Mouse (Mus musculus) spleen, postnatal 0 days (tissue): ENCODE measurements around the gene T2. TPM values are rescaled to one million over a fixed set of nuclear protein-coding genes. Genes with fewer than 3 reads are reported as not detected.

Experiments used
- polyA plus RNA-seq: library from polyadenylated mRNA; unstranded; fragments of >200 nt; fragmentation: Nextera tagmentation; extraction: Ambion mirVana; gene quantifications from 2 replicates; pipeline ENCODE4 v1.2.1, GENCODE M21; 2015

Gene T2
- 0.13 TPM in 2 replicates for polyA plus RNA-seq

DNA sequence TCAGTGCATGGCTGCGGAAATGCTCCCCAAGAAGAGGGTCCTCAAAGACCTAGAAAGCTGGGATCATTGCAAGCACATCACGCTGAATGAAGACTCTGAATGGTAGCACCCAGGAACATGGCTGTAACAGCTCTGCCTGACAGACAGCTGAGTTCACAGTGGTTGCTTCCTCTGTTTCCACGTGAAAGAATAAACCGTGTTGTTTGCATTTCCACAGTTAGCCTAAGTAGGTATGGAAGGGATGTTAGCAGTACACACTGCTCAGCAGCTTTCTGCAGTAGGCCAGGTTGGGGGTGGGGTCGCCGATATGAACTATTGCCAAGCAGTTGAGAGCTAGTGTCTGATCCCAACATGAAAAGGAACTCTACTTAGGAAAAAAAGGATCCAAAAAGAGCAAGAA lies at the start of gene T2:
Gene T2 (plus strand): TSS at position 301 of the 400 bp plus-strand sequence.

DNA sequence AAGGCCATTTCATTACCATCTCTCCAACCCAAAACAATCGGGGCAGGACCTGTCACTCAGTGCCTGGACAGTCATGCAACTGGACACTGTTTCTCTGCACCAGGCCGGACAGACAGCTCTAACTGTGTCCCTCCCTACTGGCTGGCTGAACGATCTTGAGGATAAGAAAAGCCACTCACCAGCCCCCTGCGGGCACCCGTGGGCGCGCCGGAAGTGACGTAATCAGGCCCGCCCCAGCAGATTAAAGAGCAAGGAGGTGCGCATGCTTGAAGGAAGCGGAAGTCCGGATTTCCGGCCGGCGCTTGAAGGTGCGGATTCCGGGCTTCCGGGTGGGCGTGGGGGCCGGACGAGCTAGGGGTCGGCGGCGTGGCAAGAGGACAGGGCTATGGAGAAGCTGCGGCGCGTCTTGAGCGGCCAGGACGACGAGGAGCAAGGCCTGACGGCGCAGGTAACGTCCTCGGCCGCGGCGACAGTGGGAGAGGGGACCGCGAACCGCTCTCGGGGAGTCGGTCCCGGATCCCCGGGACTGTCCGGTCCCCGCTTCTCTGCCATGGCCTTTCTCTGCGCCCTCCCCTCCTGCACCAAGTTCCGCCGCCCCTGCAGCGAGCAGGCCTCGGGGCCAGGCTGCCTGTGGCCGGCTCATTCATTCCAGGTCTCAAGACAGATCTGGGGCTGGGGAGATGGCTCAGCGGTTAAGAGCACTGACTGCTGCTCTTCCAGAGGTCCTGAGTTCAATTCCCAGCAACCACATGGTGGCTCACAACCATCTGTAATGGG lies 44.8 kb upstream of the T2 start, which contains the start of gene Sft2d1:
Gene Sft2d1 (plus strand): TSS at position 265 of the 777 bp plus-strand sequence.

DNA sequence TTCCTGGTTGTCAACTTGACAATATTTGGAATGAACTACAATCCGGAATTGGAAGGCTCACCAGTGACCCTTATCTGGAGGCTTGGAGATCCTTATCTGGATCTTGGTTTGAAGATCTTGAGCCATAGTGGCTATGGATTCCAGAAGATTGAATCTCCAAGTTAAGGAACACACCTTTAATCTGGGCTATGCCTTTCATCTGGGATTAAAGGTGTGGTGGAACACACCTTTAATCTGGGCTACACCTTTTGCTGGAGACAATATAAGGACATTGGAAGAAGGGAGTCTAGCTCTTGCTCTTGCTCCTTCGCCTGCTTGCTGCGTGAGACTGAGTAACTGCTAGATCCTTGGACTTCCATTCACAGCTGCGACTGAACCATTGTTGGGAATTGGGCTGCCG lies 18.6 kb upstream of the T2 start, which contains the start of gene Prr18:
Gene Prr18 (plus strand): TSS at position 301 of the 400 bp plus-strand sequence.

DNA sequence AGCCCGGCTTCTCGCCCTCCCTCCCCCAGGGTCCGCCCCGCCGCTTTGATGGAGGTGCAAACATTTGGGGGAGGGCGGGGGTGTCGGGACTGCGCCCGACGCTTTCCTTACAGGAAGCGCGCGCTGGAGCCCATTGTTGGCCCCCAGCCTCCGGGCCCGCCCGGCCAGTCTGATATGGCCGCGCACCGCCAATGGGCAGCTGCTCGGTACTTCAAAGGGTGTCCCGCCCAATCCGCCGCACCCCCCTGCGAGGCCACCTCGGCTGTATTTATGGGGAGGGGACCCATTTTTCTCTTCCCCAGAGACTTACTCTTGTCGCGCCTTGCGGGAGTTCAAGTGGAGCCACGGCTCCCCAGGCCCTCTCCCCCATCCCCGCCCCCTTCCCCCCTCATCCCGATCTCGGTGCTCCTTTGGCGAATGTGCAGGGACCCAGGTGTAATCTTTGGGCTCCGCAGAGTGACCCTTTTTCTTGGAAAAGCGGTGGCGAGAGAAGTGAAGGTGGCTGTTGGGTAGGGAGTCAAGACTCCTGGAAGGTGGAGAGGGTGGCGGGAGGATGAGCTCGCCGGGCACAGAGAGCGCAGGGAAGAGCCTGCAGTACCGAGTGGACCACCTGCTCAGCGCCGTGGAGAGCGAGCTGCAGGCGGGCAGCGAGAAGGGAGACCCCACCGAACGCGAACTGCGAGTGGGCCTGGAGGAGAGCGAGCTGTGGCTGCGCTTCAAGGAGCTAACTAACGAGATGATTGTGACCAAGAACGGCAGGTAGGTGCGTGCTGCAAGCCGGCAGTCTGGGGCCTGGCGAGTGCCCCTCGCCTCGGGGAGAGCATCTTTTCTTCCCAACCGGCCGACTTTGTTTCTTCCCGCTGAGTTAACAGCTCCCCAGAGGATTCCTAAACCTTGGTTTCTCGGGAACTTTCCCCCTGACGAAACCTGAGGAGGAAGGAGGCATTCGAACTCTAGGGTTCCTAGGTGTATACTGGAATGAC lies 78.5 kb downstream of the T2 start, which contains the start of gene T:
Gene T (plus strand): TSS at position 446 of the 983 bp plus-strand sequence.

Other genes with a start within 250 kb of the T2 start
- not detected in 2 replicates for gene Gm49673, start 208.2 kb upstream of the T2 start, polyA plus RNA-seq
- gene Rnaset2a, start 207.9 kb upstream of the T2 start, polyA plus RNA-seq: 25.9 and 29.9 TPM in 2 replicates
- gene Fgfr1op, start 190.5 kb upstream of the T2 start, polyA plus RNA-seq: 17.1 and 17.2 TPM in 2 replicates
- 0.73 and 1.4 TPM in 2 replicates for gene Ccr6, start 119.9 kb upstream of the T2 start, polyA plus RNA-seq
- 145 and 155 TPM in 2 replicates for gene Mpc1, start 73.1 kb upstream of the T2 start, polyA plus RNA-seq
- 82.6 and 83.0 TPM in 2 replicates for gene Sft2d1, start 44.9 kb upstream of the T2 start, polyA plus RNA-seq
- 0.06 and 0.07 TPM in 2 replicates for gene Prr18, start 18.5 kb upstream of the T2 start, polyA plus RNA-seq
- gene T, start 78.4 kb downstream of the T2 start, polyA plus RNA-seq: not detected in 2 replicates
- 1.1 and 1.3 TPM in 2 replicates for gene Pde10a, start 169.4 kb downstream of the T2 start, polyA plus RNA-seq
- not detected in 2 replicates for gene Gm17087, start 211.0 kb downstream of the T2 start, polyA plus RNA-seq